ENCODE assay signal across 8 mouse cellular contexts in the genomic region with DNA sequence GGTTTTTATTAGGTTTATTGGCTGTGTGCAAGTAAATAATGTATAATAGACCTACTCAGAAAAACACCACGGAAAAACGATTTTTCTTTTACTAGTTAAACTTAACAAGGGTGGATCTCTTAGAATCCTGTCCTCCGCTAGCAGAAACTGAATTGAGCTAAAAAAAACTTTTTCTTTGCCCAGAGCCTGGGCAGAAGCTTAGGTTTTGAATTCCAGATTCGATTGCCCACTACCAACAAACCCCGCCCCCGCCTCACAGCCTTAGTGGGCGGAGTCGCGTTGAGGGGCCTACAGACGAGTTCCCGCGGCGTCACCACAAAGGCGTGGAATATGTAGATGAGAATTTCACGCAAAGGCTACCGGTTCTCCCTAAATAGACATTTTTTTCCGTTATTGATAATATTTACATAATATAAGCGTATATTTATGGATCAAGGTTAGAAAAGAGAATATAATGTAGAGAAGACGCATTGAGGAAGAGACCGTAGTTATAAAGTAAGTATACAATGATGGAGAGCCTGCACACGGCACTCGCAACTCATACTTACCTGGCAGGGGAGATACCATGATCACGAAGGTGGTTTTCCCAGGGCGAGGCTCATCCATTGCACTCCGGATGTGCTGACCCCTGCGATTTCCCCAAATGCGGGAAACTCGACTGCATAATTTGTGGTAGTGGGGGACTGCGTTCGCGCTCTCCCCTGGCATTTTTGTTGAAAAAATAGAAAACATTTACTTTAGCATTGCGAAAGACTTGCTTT. TPM values are rescaled to one million over a fixed set of nuclear protein-coding genes. Genes with fewer than 3 reads are reported as not detected.
DNase-seq lines count a peak whose midpoint lies in the region; ATAC-seq lines count a peak whose summit lies in the region.

No protein-coding gene starts in this region.

- under 1% methylated on average over 32 of the region's 32 CpGs for WGBS in hindbrain, embryonic 15.5 days

- H3K36me3 ChIP-seq in hindbrain, embryonic 15.5 days: no peaks in the 10 kb centered on the region; the same call in 1 of the 2 replicates

- H3K4me3 ChIP-seq in hindbrain, embryonic 15.5 days: peak overlapping the region; percentile 94

- H3K4me1 ChIP-seq in hindbrain, embryonic 15.5 days (replicated peaks): peaks cover 21% of the 10 kb centered on the region

- peak; percentile 91 for ATAC-seq in hindbrain, embryonic 15.5 days (ENCODE audit: low FRiP score, low read depth)

- H3K4me2 ChIP-seq in hindbrain, embryonic 15.5 days: peak overlapping the region; percentile 87

- H3K9ac ChIP-seq in hindbrain, embryonic 15.5 days: peak overlapping the region; percentile 93

- H3K9me3 ChIP-seq in hindbrain, embryonic 15.5 days: no peaks in the 10 kb centered on the region

- peak overlapping the region; percentile 98 for H3K27ac ChIP-seq in hindbrain, embryonic 15.5 days (replicated peaks)

- peak; percentile 96 for DNase-seq in R1 (ENCODE audit: low read depth, low spot score)
- DNase-seq in cerebellum, postnatal 25 days: peak; percentile 89 to 96
- DNase-seq in frontal cortex, postnatal 25 days (ENCODE audit: low spot score in 2 of 2): peak; percentile 84 to 85
- DNase-seq in left cerebral cortex, adult 11 months (ENCODE audit: low spot score): peak; percentile 88
- DNase-seq in lung, postnatal 4 days: peak; percentile 95 to 96
- DNase-seq in retina, postnatal 7 days (ENCODE audit: low read depth, low spot score): peak; percentile 93
- peak; percentile 73 for DNase-seq in urinary bladder, adult 2 months (ENCODE audit: low spot score)

- H3K27me3 ChIP-seq in hindbrain, embryonic 15.5 days: no peaks in the 10 kb centered on the region

RNA-seq across cellular contexts. Expression of gene Eapp, which starts 0.7 kb away (rescaled TPM):
- polyA plus RNA-seq in hindbrain, embryonic 15.5 days (2015; fragmentation: Nextera tagmentation; extraction: Ambion mirVana): 73.0 and 75.9 TPM in 2 replicates
- polyA plus RNA-seq in urinary bladder, adult 2 months (2012; rRNA removed): 24.3 and 28.1 TPM in 2 replicates

RNA-seq across cellular contexts. Expression of gene Sptssa, which starts 40.0 kb away (rescaled TPM):
- polyA plus RNA-seq in hindbrain, embryonic 15.5 days (2015; fragmentation: Nextera tagmentation; extraction: Ambion mirVana): 186 and 188 TPM in 2 replicates
- polyA plus RNA-seq in urinary bladder, adult 2 months (2012; rRNA removed): 89.2 and 106 TPM in 2 replicates

Comparison
In these comparisons a context has a peak if more than half of its experiments do, and no peak if none do; other contexts are left out.
1. Peak in every context shown above with its lines: DNase-seq, ATAC-seq, H3K4me3 ChIP-seq and H3K27ac ChIP-seq.